Mouse (Mus musculus): ENCODE results near the gene Col27a1. TPM values are rescaled to one million over a fixed set of nuclear protein-coding genes. Genes with fewer than 3 reads are reported as not detected.

Col27a1 gene
- not detected in 2 replicates for total RNA-seq (2012; rRNA removed)
- not detected for polyA plus RNA-seq (2012; ENCODE audit: insufficient read depth in 1 of 2, insufficient read length in 2 of 2, low read depth in 1 of 2, low replicate concordance in 2 of 2, missing spikeins in 1 of 2)

DNA sequence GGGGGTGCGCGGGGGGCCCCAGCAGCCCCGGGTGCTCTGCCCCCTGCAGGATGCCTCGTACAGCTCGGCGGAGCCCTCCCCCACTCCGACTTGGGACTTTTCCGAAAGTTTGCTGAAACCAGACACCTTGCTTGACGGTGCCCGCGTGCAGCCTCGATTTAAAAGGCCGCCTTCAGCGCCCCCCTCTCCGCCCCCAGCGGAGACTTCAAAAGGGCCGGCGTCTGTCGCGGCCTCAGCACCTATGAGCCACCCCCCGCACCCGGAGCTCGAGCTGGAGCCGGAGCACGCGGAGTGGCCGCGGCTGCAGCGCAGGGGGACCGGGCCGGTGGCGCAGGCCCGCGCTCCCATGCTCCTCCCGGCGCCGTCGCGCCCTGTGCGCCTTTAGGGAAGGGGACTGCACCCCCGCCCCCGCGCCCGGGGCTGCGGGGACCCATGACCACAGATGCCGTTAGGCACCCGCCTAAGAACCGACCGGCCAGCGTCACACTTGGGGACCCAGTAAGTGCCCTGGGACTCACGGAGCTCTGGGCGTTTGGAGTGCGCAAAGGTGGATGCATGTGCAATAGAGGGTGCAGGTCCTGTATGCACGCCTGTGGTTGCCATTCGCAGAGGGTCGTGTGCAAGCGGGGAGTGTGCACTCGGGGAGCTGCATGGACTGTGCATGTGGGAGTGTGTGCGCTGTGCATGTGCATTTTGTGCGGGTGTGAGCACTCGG lies at the start of gene Col27a1:
Gene Col27a1 (plus strand): TSS at position 98 of the 715 bp plus-strand sequence.
- H3K4me1 ChIP-seq (ENCODE audit: control insufficient read depth in 1 of 2, insufficient read depth in 2 of 2, low read length in 2 of 2) = no peaks in the 10 kb centered on the region
- H3K4me3 ChIP-seq (ENCODE audit: control insufficient read depth in 1 of 2, insufficient read depth in 1 of 2, low read depth in 2 of 2, low read length in 2 of 2) = no peak within 1 kb of the TSS
- no peak within 1 kb of the TSS for H3K9ac ChIP-seq (ENCODE audit: control insufficient read depth, low read depth, low read length, poor library complexity, severe bottlenecking)
- H3K9me3 ChIP-seq (replicated peaks; ENCODE audit: insufficient read depth, low read length) = no peaks in the 10 kb centered on the region
- no peaks in the 10 kb centered on the region for H3K79me2 ChIP-seq (ENCODE audit: control insufficient read depth, insufficient read depth, low read length, poor library complexity)
- DNase-seq (ENCODE audit: low read depth, low spot score) = no peak
- no peak for TF ChIP-seq MYC (IDR thresholded peaks at IDR 0.05; ENCODE audit: low read depth, low read length)
- TF ChIP-seq ZC3H11A (IDR thresholded peaks at IDR 0.05; ENCODE audit: low read depth, low read length) = no peak
- TF ChIP-seq HCFC1 (IDR thresholded peaks at IDR 0.05; ENCODE audit: low read depth, low read length) = no peak
- TF ChIP-seq MYB (IDR thresholded peaks at IDR 0.05; ENCODE audit: low read depth, low read length) = no peak
- H3K36me3 ChIP-seq (ENCODE audit: control insufficient read depth in 1 of 2, insufficient read depth in 2 of 2, low read length in 2 of 2) = no peaks in the 10 kb centered on the region
- H3K27ac ChIP-seq (ENCODE audit: control insufficient read depth, low read depth, low read length) = no peak within 1 kb of the TSS
- H3K27me3 ChIP-seq (ENCODE audit: control insufficient read depth in 1 of 2, insufficient read depth in 2 of 2, low read length in 2 of 2) = no peaks in the 10 kb centered on the region

DNA sequence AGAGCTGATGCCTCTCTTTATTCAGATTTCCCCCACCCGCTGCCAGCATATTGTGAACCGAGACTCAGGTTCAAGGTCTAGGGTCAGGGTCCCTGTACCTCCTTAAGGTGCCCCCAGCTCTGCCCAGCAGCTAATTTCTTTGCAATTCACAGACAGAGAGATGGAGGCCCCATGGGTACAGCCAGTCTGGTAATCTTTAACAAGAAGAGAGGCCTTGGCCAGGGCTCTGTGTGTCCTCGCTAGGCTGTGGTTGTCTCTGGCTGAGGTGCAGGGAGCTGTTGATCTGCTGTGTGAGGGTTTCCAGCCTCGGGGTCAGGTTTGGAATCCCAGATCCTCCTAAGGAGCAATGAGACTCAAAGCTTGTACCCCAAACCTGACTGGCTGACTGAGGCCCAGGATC lies 48.2 kb upstream of the Col27a1 start:
- H3K9ac ChIP-seq (ENCODE audit: control insufficient read depth, low read depth, low read length, poor library complexity, severe bottlenecking) = no peak overlapping the region
- no peaks in the 10 kb centered on the region for H3K79me2 ChIP-seq (ENCODE audit: control insufficient read depth, insufficient read depth, low read length, poor library complexity)
- TF ChIP-seq KAT2A (conservative IDR thresholded peaks at IDR 0.05; ENCODE audit: low read depth, low read length) (no peak), HCFC1 (IDR thresholded peaks at IDR 0.05; ENCODE audit: low read depth, low read length) (no peak), ZC3H11A (IDR thresholded peaks at IDR 0.05; ENCODE audit: low read depth, low read length) (no peak), USF1 (IDR thresholded peaks at IDR 0.05; ENCODE audit: low read depth, low read length) (no peak), EP300 (IDR thresholded peaks at IDR 0.05; ENCODE audit: low read depth in 1 of 2, low read length in 2 of 2) (no peak), ETS1 (IDR thresholded peaks at IDR 0.05; ENCODE audit: low read depth, low read length) (no peak), POLR2AphosphoS2 (IDR thresholded peaks at IDR 0.05; ENCODE audit: low read length) (no peak), BHLHE40 (IDR thresholded peaks at IDR 0.05; ENCODE audit: borderline replicate concordance, low read depth, low read length) (no peak)
- H3K4me1 ChIP-seq (ENCODE audit: control insufficient read depth in 1 of 2, insufficient read depth in 2 of 2, low read length in 2 of 2) = no peaks in the 10 kb centered on the region
- no peak overlapping the region for H3K4me3 ChIP-seq (ENCODE audit: control insufficient read depth in 1 of 2, insufficient read depth in 1 of 2, low read depth in 2 of 2, low read length in 2 of 2)
- H3K27me3 ChIP-seq (ENCODE audit: control insufficient read depth in 1 of 2, insufficient read depth in 2 of 2, low read length in 2 of 2) = no peaks in the 10 kb centered on the region
- H3K9me3 ChIP-seq (replicated peaks; ENCODE audit: insufficient read depth, low read length) = no peaks in the 10 kb centered on the region
- H3K27ac ChIP-seq (ENCODE audit: control insufficient read depth, low read depth, low read length) = no peak overlapping the region
- DNase-seq (ENCODE audit: low read depth, low spot score) = no peak
- no peaks in the 10 kb centered on the region for H3K36me3 ChIP-seq (ENCODE audit: control insufficient read depth in 1 of 2, insufficient read depth in 2 of 2, low read length in 2 of 2)

DNA sequence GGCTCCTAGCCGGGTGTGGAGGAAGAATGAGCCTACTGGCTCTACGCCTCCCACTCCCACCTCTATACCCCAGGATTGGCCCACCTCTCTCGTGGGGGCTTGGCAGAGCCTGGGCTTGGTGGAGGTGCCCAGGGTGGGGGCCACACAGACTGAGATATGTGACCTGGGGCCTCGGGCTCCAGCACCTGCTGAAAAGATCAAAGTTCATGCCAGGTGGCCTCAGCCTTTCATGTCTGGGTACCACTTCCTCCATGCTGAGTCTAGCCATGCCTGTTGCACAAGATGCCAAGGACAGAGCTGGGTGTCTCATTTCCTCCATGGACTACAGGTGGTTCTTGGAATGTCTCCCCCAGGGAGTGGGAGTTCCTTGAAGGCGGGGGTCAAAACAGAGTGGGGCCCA lies 47.5 kb upstream of the Col27a1 start:
- Histone ChIP-seq H3K9me3 (replicated peaks; ENCODE audit: insufficient read depth, low read length) (no peaks in the 10 kb centered on the region), H3K36me3 (ENCODE audit: control insufficient read depth in 1 of 2, insufficient read depth in 2 of 2, low read length in 2 of 2) (no peaks in the 10 kb centered on the region)

More for the DNA sequence above, 47.5 kb upstream of the Col27a1 start:
- Histone ChIP-seq H3K4me3 (ENCODE audit: control insufficient read depth in 1 of 2, insufficient read depth in 1 of 2, low read depth in 2 of 2, low read length in 2 of 2) (no peak overlapping the region), H3K79me2 (ENCODE audit: control insufficient read depth, insufficient read depth, low read length, poor library complexity) (no peaks in the 10 kb centered on the region), H3K4me1 (ENCODE audit: control insufficient read depth in 1 of 2, insufficient read depth in 2 of 2, low read length in 2 of 2) (no peaks in the 10 kb centered on the region), H3K27me3 (ENCODE audit: control insufficient read depth in 1 of 2, insufficient read depth in 2 of 2, low read length in 2 of 2) (no peaks in the 10 kb centered on the region), H3K27ac (ENCODE audit: control insufficient read depth, low read depth, low read length) (no peak overlapping the region), H3K9ac (ENCODE audit: control insufficient read depth, low read depth, low read length, poor library complexity, severe bottlenecking) (no peak overlapping the region)
- DNase-seq (ENCODE audit: low read depth, low spot score) = no peak
- TF ChIP-seq ETS1 (IDR thresholded peaks at IDR 0.05; ENCODE audit: low read depth, low read length) (no peak), NELFE (IDR thresholded peaks at IDR 0.05; ENCODE audit: low read depth, low read length) (no peak), ZC3H11A (IDR thresholded peaks at IDR 0.05; ENCODE audit: low read depth, low read length) (no peak), CHD2 (IDR thresholded peaks at IDR 0.05; ENCODE audit: low read length) (no peak), POLR2AphosphoS5 (IDR thresholded peaks at IDR 0.05; ENCODE audit: borderline replicate concordance, low read depth, low read length) (no peak), SIN3A (IDR thresholded peaks at IDR 0.05; ENCODE audit: low read length) (no peak), GABPA (IDR thresholded peaks at IDR 0.05; ENCODE audit: low read depth, low read length) (no peak), POLR2A (IDR thresholded peaks at IDR 0.05; ENCODE audit: control insufficient read depth in 1 of 2, insufficient read depth in 1 of 2, low read depth in 1 of 2, low read length in 2 of 2, poor library complexity in 1 of 2) (no peak), MYB (IDR thresholded peaks at IDR 0.05; ENCODE audit: low read depth, low read length) (no peak), MAFK (IDR thresholded peaks at IDR 0.05; ENCODE audit: borderline replicate concordance, low read depth, low read length) (no peak), ZMIZ1 (IDR thresholded peaks at IDR 0.05; ENCODE audit: low read depth, low read length) (no peak), MXI1 (IDR thresholded peaks at IDR 0.05; ENCODE audit: low read depth, low read length) (no peak), ZKSCAN1 (IDR thresholded peaks at IDR 0.05; ENCODE audit: low read depth, low read length) (no peak)
